In the genomic region with DNA sequence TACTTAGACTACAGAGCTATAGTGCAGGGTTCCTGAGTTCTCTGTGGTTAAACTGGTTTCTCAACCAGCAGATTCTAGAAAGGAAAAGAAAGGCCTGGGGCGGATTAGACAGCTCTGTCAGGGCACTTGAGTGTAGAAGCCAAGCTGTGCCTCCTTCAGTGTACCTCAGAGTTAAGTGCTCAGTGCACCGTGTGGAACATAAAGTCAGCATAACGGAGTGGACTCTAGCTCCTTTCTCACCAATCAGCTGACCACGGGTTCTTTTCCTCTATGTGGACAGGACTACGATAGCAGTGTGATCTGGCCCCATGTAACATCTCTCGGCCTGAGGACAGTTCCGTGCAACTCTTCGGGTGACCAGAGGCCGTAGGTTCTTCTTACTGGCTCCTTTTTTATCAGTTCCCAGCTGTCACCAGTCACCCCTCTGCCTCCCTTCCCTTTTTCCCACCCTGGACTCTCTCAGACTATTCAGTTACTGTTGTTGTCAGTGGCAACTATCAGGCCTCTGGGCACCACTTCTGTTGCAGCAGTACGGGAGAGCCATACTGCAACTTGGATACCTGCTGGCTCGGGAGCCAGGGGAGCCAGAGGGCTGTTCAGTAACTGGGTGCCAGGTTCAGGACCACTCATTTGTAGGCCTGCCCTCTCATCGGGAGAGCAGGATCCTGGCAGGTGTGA, we compare ENCODE assay signal across 20 mouse cellular contexts. TPM values are rescaled to one million over a fixed set of nuclear protein-coding genes. Genes with fewer than 3 reads are reported as not detected.
DNase-seq lines count a peak whose midpoint lies in the region; ATAC-seq and TF ChIP-seq lines count a peak whose summit lies in the region.
"Had no signal": no experiment of that assay in that cellular context is flagged by ENCODE, and none has a peak within 500 bp of the region (broad histone marks: within the 10 kb centered on the region; RNA-seq: fewer than 3 reads in every experiment).

No protein-coding gene starts in this region.

- 0 out of 2 replicates have a peak overlapping the region, but pooled peaks have one; percentile 6 for H3K4me2 ChIP-seq in heart, embryonic 15.5 days
- H3K4me2 ChIP-seq in lung, postnatal 0 days (replicated peaks; ENCODE audit: low read depth, low read length), result no peak overlapping the region
- no peak overlapping the region for H3K4me2 ChIP-seq in kidney, postnatal 0 days (ENCODE audit: low read length)
- H3K4me2 ChIP-seq: embryonic facial prominence, embryonic 12.5 days; limb, embryonic 15.5 days; lung, embryonic 14.5 days; midbrain, embryonic 12.5 days; neural tube, embryonic 13.5 days had no signal

- peak overlapping the region; percentile 57 for H3K27ac ChIP-seq in heart, embryonic 15.5 days
- H3K27ac ChIP-seq in lung, postnatal 0 days (ENCODE audit: low read length), result peak overlapping the region; percentile 69
- peak overlapping the region; percentile 37; the same call in 1 of the 2 replicates for H3K27ac ChIP-seq in kidney, postnatal 0 days
- H3K27ac ChIP-seq: embryonic facial prominence, embryonic 12.5 days; hindbrain, postnatal 0 days; limb, embryonic 15.5 days; midbrain, embryonic 12.5 days; neural tube, embryonic 13.5 days had no signal

- no peak for DNase-seq in heart, adult 18-20 months
- peak; percentile 80 for DNase-seq in lung, postnatal 0 days (ENCODE audit: low spot score)
- no peak for DNase-seq in lung, adult 2 months
- DNase-seq in kidney, postnatal 0 days (ENCODE audit: low spot score), result no peak
- no peak for DNase-seq in right cerebral cortex, postnatal 25 days
- DNase-seq in thymus, postnatal 14 days, result no peak
- DNase-seq: adrenal gland, postnatal 36 days; cerebellum, adult 2 months; layer of hippocampus, postnatal 36 days; lung, embryonic 14.5 days; right cerebral cortex, postnatal 14 days; thymus, postnatal 4 days had no signal

- no peaks in the 10 kb centered on the region for H3K9me3 ChIP-seq in heart, embryonic 15.5 days (replicated peaks)
- H3K9me3 ChIP-seq in lung, postnatal 0 days (ENCODE audit: low read length), result no peaks in the 10 kb centered on the region
- no peaks in the 10 kb centered on the region for H3K9me3 ChIP-seq in kidney, postnatal 0 days (replicated peaks; ENCODE audit: low read length)
- H3K9me3 ChIP-seq: embryonic facial prominence, embryonic 12.5 days; limb, embryonic 15.5 days; midbrain, embryonic 12.5 days; neural tube, embryonic 13.5 days had no signal

- no peak overlapping the region for H3K4me3 ChIP-seq in heart, embryonic 15.5 days
- no peak overlapping the region for H3K4me3 ChIP-seq in lung, postnatal 0 days (ENCODE audit: low read depth, low read length)
- H3K4me3 ChIP-seq in lung, adult 2 months (replicated peaks; ENCODE audit: extremely low read depth, low read depth, low read length), result no peak overlapping the region
- no peak overlapping the region for H3K4me3 ChIP-seq in kidney, postnatal 0 days (replicated peaks; ENCODE audit: low read depth, low read length)
- H3K4me3 ChIP-seq: embryonic facial prominence, embryonic 12.5 days; limb, embryonic 15.5 days; midbrain, embryonic 12.5 days; neural tube, embryonic 13.5 days had no signal

- no peak for TF ChIP-seq EP300 in lung, postnatal 0 days (IDR thresholded peaks at IDR 0.05)

- H3K27me3 ChIP-seq in heart, embryonic 15.5 days, result no peaks in the 10 kb centered on the region
- H3K27me3 ChIP-seq in lung, postnatal 0 days (replicated peaks; ENCODE audit: insufficient read depth, low read length), result no peaks in the 10 kb centered on the region
- no peaks in the 10 kb centered on the region for H3K27me3 ChIP-seq in kidney, postnatal 0 days (ENCODE audit: insufficient read depth, low read length)
- H3K27me3 ChIP-seq: embryonic facial prominence, embryonic 12.5 days; limb, embryonic 15.5 days; midbrain, embryonic 12.5 days; neural tube, embryonic 13.5 days had no signal

- H3K36me3 ChIP-seq in heart, embryonic 15.5 days, result no peaks in the 10 kb centered on the region
- no peaks in the 10 kb centered on the region for H3K36me3 ChIP-seq in lung, postnatal 0 days (ENCODE audit: insufficient read depth, low read length)
- H3K36me3 ChIP-seq in kidney, postnatal 0 days (ENCODE audit: insufficient read depth, low read length), result no peaks in the 10 kb centered on the region
- H3K36me3 ChIP-seq: embryonic facial prominence, embryonic 12.5 days; limb, embryonic 15.5 days; midbrain, embryonic 12.5 days; neural tube, embryonic 13.5 days had no signal

- no peak for TF ChIP-seq CTCF in lung, postnatal 0 days (IDR thresholded peaks at IDR 0.05)
- TF ChIP-seq CTCF in lung, adult 2 months (IDR thresholded peaks at IDR 0.05; ENCODE audit: insufficient read depth, low read length), result no peak
- TF ChIP-seq CTCF in kidney, postnatal 0 days (IDR thresholded peaks at IDR 0.05; ENCODE audit: low read depth), result no peak

- WGBS in heart, embryonic 15.5 days, result 28% methylated on average over 12 of the region's 12 CpGs
- WGBS in lung, postnatal 0 days, result 58% methylated on average over 12 of the region's 12 CpGs
- 71% methylated on average over 12 of the region's 12 CpGs for WGBS in lung, adult 2 months
- 72% methylated on average over 12 of the region's 12 CpGs for WGBS in kidney, postnatal 0 days

- ATAC-seq in heart, embryonic 15.5 days (replicated peaks; ENCODE audit: insufficient number of reproducible peaks, insufficient read depth, low FRiP score, low read depth), result peak; percentile 60; the same call in 1 of the 2 replicates
- peak; percentile 61 for ATAC-seq in lung, postnatal 0 days
- ATAC-seq in kidney, postnatal 0 days (replicated peaks; ENCODE audit: low FRiP score, low read depth), result peak; percentile 23; the same call in 1 of the 2 replicates
- ATAC-seq in megakaryocyte-erythroid progenitor cell, adult 5-6 weeks (replicated peaks; ENCODE audit: low FRiP score, low TSS enrichment, poor library complexity, severe bottlenecking), result 0 out of 2 replicates have a peak, but pooled peaks have one; percentile 50
- ATAC-seq: hindbrain, postnatal 0 days had no signal

- H3K4me1 ChIP-seq in heart, embryonic 15.5 days (replicated peaks), result peaks cover 36% of the 10 kb centered on the region
- H3K4me1 ChIP-seq in lung, postnatal 0 days (ENCODE audit: insufficient read depth, low read depth, low read length), result peaks cover 11% of the 10 kb centered on the region
- peaks cover 3% of the 10 kb centered on the region for H3K4me1 ChIP-seq in lung, adult 2 months (ENCODE audit: control insufficient read depth, insufficient read depth, low read length)
- H3K4me1 ChIP-seq in kidney, postnatal 0 days (replicated peaks; ENCODE audit: insufficient read depth, low read length), result no peaks in the 10 kb centered on the region; the same call in 1 of the 2 replicates
- H3K4me1 ChIP-seq: embryonic facial prominence, embryonic 12.5 days; midbrain, embryonic 12.5 days; neural tube, embryonic 13.5 days had no signal

- no peak for TF ChIP-seq POLR2A in lung, adult 2 months (IDR thresholded peaks at IDR 0.05; ENCODE audit: borderline replicate concordance, extremely low read depth, low read depth, low read length)

- no peak overlapping the region for H3K9ac ChIP-seq in heart, embryonic 15.5 days
- H3K9ac ChIP-seq in lung, postnatal 0 days (replicated peaks; ENCODE audit: low read depth), result no peak overlapping the region
- no peak overlapping the region for H3K9ac ChIP-seq in kidney, postnatal 0 days (ENCODE audit: low read depth, low read length)
- H3K9ac ChIP-seq: embryonic facial prominence, embryonic 12.5 days; limb, embryonic 15.5 days; lung, embryonic 14.5 days; midbrain, embryonic 12.5 days; neural tube, embryonic 13.5 days had no signal

RNA-seq across cellular contexts. Expression of gene Kcnj15, which starts 12.6 kb away (rescaled TPM):
- polyA plus RNA-seq in heart, embryonic 15.5 days (2015; fragmentation: Nextera tagmentation; extraction: Ambion mirVana), result 3.4 and 3.8 TPM in 2 replicates
- 1 to 10 TPM; 1.1 to 1.4 TPM for total RNA-seq in heart, adult 18-20 months (2021)
- polyA plus RNA-seq in lung, postnatal 0 days (2015; fragmentation: Nextera tagmentation; extraction: Ambion mirVana), result 11.5 and 15.8 TPM in 2 replicates
- polyA plus RNA-seq in lung, adult 2 months (2012; rRNA removed), result 27.5 and 34.3 TPM in 2 replicates
- polyA plus RNA-seq in kidney, postnatal 0 days (2015; fragmentation: Nextera tagmentation; extraction: Ambion mirVana), result 14.7 and 15.9 TPM in 2 replicates
- total RNA-seq in megakaryocyte-erythroid progenitor cell, adult 5-6 weeks (2014; fragmentation: Nextera tagmentation), result not detected in 2 replicates
- not detected in 2 replicates for total RNA-seq in megakaryocyte-erythroid progenitor cell, adult 5-6 weeks (2017)
- total RNA-seq: hematopoietic stem cell, adult 5-6 weeks; layer of hippocampus, postnatal 36 days had no signal
- polyA plus RNA-seq: cerebellum, adult 2 months had no signal
